Mouse (Mus musculus) CH12.LX (cell line): Measurements from ENCODE around the gene Psmc3ip. TPM values are rescaled to one million over a fixed set of nuclear protein-coding genes. Genes with fewer than 3 reads are reported as not detected.

ENCODE experiments used
- DNase-seq: peaks from one replicate; pipeline ENCODE4 v3.0.0-alpha.2; 2013; ENCODE audit errors: extremely low read depth
- H3K27ac ChIP-seq: 2 replicates; pipeline ENCODE4 v1.5.1; 2012; ENCODE audit warnings: low read depth, mild to moderate bottlenecking, control low read depth, moderate library complexity; ENCODE audit not compliant: insufficient read depth
- H3K27me3 ChIP-seq: replicated peaks from 2 replicates; pipeline ENCODE3; 2012; ENCODE audit warnings: inconsistent platforms
- H3K36me3 ChIP-seq, 2 experiments: replicated peaks in 1 of 2; 2 replicates each; pipeline versions ENCODE3 to v1.6.1; 2012; ENCODE audit warnings: inconsistent platforms in 1 of 2, low read length in 1 of 2, mild to moderate bottlenecking in 1 of 2, mixed read lengths in 1 of 2, moderate library complexity in 1 of 2; ENCODE audit not compliant: control insufficient read depth in 1 of 2, insufficient read depth in 1 of 2
- H3K4me1 ChIP-seq, 2 experiments: 2 replicates each; pipeline ENCODE4 v1.6.1; 2012; ENCODE audit warnings: inconsistent platforms in 1 of 2, moderate library complexity in 1 of 2; ENCODE audit not compliant: insufficient read depth in 2 of 2, control insufficient read depth in 1 of 2
- H3K4me2 ChIP-seq: 2 replicates; pipeline ENCODE4 v1.6.1; 2012; ENCODE audit warnings: low read depth, mild to moderate bottlenecking, control low read depth; ENCODE audit not compliant: poor library complexity, insufficient read depth, severe bottlenecking
- H3K4me3 ChIP-seq, 3 experiments: fragments of 150-350 bp in 1 of 3; sonication (generic) in 1 of 3; replicated peaks in 1 of 3; 2 replicates each; pipeline versions ENCODE3 to v1.5.1; 2011 to 2012; ENCODE audit warnings: low read depth in 2 of 3, low read length in 2 of 3, mild to moderate bottlenecking in 2 of 3, moderate library complexity in 2 of 3, control low read depth in 1 of 3, improper control_type of control experiment in 1 of 3, inconsistent platforms in 1 of 3, mixed read lengths in 1 of 3; ENCODE audit not compliant: poor library complexity in 1 of 3
- H3K79me2 ChIP-seq: replicated peaks from 2 replicates; pipeline ENCODE4 v1.6.1; 2012; ENCODE audit warnings: mild to moderate bottlenecking, moderate library complexity; ENCODE audit not compliant: control insufficient read depth, poor library complexity, insufficient read depth, severe bottlenecking; ENCODE audit errors: extremely low read depth
- H3K9ac ChIP-seq: 2 replicates; pipeline ENCODE4 v1.6.1; 2012; ENCODE audit warnings: low read depth, mild to moderate bottlenecking, control low read depth, moderate library complexity; ENCODE audit not compliant: insufficient read depth
- H3K9me3 ChIP-seq: replicated peaks from 2 replicates; pipeline ENCODE3; 2012; ENCODE audit warnings: low read length, inconsistent platforms, mixed read lengths
- BHLHE40 ChIP-seq: IDR thresholded peaks from 2 replicates; pipeline ENCODE4 v1.6.1; 2011; ENCODE audit warnings: mild to moderate bottlenecking, low read depth, low read length, improper control_type of control experiment
- CHD1 ChIP-seq: IDR thresholded peaks from 2 replicates; pipeline ENCODE4 v1.6.1; 2012; ENCODE audit warnings: low read depth, low read length, improper control_type of control experiment, inconsistent platforms
- CTCF ChIP-seq, 2 experiments: IDR thresholded peaks in 1 of 2; conservative IDR thresholded peaks in 1 of 2; 2 replicates each; pipeline ENCODE4 v1.5.1; 2011 to 2012; ENCODE audit warnings: low read depth in 2 of 2, low read length in 2 of 2, improper control_type of control experiment in 1 of 2, inconsistent platforms in 1 of 2, mild to moderate bottlenecking in 1 of 2, moderate library complexity in 1 of 2
- ELF1 ChIP-seq: IDR thresholded peaks from 2 replicates; pipeline ENCODE4 v1.6.1; 2014; ENCODE audit warnings: low read depth, mild to moderate bottlenecking, inconsistent platforms, low read length, improper control_type of control experiment
- IRF4 ChIP-seq: IDR thresholded peaks from 2 replicates; pipeline ENCODE4 v1.6.1; 2014; ENCODE audit warnings: low read depth, mild to moderate bottlenecking, inconsistent platforms, low read length, improper control_type of control experiment
- KAT2A ChIP-seq: IDR thresholded peaks from 2 replicates; pipeline ENCODE4 v1.6.1; 2012; ENCODE audit warnings: low read length, improper control_type of control experiment, inconsistent platforms; ENCODE audit not compliant: insufficient replicate concordance
- MAFK ChIP-seq: IDR thresholded peaks from 2 replicates; pipeline ENCODE4 v1.6.1; 2011; ENCODE audit warnings: low read length, improper control_type of control experiment; ENCODE audit not compliant: insufficient replicate concordance
- MAZ ChIP-seq: IDR thresholded peaks from 2 replicates; pipeline ENCODE4 v1.6.1; 2012; ENCODE audit warnings: low read depth, mild to moderate bottlenecking, inconsistent platforms, low read length, improper control_type of control experiment, moderate library complexity
- MYC ChIP-seq: IDR thresholded peaks from 2 replicates; pipeline ENCODE4 v1.6.1; 2011; ENCODE audit warnings: low read depth, mild to moderate bottlenecking, improper control_type of control experiment, low read length
- NRF1 ChIP-seq: IDR thresholded peaks from 2 replicates; pipeline ENCODE4 v1.6.1; 2014; ENCODE audit warnings: low read depth, mild to moderate bottlenecking, inconsistent platforms, low read length, improper control_type of control experiment, moderate library complexity
- POLR2AphosphoS2 ChIP-seq: IDR thresholded peaks from 2 replicates; pipeline ENCODE4 v1.6.1; 2011; ENCODE audit warnings: low read depth, low read length, improper control_type of control experiment
- RAD21 ChIP-seq: IDR thresholded peaks from 2 replicates; pipeline ENCODE4 v1.6.1; 2011; ENCODE audit warnings: low read depth, mild to moderate bottlenecking, low read length, improper control_type of control experiment, moderate library complexity
- RCOR1 ChIP-seq: conservative IDR thresholded peaks from 2 replicates; pipeline ENCODE4 v1.6.1; 2012; ENCODE audit warnings: low read depth, mild to moderate bottlenecking, inconsistent platforms, low read length, improper control_type of control experiment
- SMC3 ChIP-seq: IDR thresholded peaks from 2 replicates; pipeline ENCODE4 v1.6.1; 2011; ENCODE audit warnings: low read depth, low read length, improper control_type of control experiment
- UBTF ChIP-seq: IDR thresholded peaks from 2 replicates; pipeline ENCODE4 v1.6.1; 2012; ENCODE audit warnings: low read depth, mild to moderate bottlenecking, inconsistent platforms, low read length, improper control_type of control experiment, moderate library complexity
- USF2 ChIP-seq: conservative IDR thresholded peaks from 2 replicates; pipeline ENCODE4 v1.6.1; 2011; ENCODE audit warnings: low read depth, low read length, improper control_type of control experiment
- ZC3H11A ChIP-seq: IDR thresholded peaks from 2 replicates; pipeline ENCODE4 v1.6.1; 2012; ENCODE audit warnings: low read depth, mild to moderate bottlenecking, inconsistent platforms, low read length, improper control_type of control experiment
- dilution Hi-C: fragments of 300-500 bp; cut with MboI; formaldehyde crosslinking; loops from 2 replicates; pipeline ENCODE4 v1.14.3; 2020; ENCODE audit warnings: low sequenced_read_pairs; ENCODE audit not compliant: extremely low pct_unique_long_range_greater_than_20kb, extremely low pct_ligation_motif_present
- in situ Hi-C: fragments of 300-500 bp; cut with MboI; formaldehyde crosslinking; loops from 3 replicates; pipeline ENCODE4 v1.14.3; 2019; ENCODE audit warnings: low sequenced_read_pairs, low pct_ligation_motif_present, low pct_unique_long_range_greater_than_20kb, mixed read lengths
- polyA plus RNA-seq: library from polyadenylated mRNA; unstranded; fragments of >175 nt; gene quantifications from 2 replicates; pipeline ENCODE4 v1.2.1, GENCODE M21; 2012; ENCODE audit warnings: low read depth; ENCODE audit not compliant: insufficient read length
- total RNA-seq, 2 experiments: library from RNA; depleted of rRNA; stranded (reverse); fragments of 300-350 nt in 1 of 2; fragments of >200 nt in 1 of 2; gene quantifications; 2 replicates each; pipeline ENCODE4 v1.2.3; 2012 to 2014

Gene Psmc3ip
- total and polyA plus RNA-seq, 3 experiments = 63.7 to 89.9 (median 85.9) TPM

DNA sequence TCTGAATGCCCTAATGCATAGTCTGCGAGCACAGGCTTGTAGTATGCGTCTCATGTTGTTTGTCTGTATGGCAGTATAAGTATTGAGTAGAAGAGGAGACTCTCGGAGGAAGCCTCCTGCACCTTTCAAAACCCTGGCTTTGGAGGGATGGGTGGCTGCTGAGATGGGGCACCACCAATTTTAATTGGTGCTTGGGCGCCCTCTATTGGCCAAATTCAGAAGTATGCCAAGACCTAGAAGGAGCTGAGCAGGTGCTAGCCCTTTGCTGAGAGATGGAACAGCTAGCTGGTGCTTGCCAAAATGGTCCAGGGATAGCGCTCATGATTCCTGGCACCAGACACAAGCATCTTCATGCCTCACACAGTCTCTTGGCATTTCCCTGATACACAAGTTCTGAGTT lies 37.4 kb downstream of the Psmc3ip start:
- H3K9ac ChIP-seq = no peak overlapping the region
- no peaks in the 10 kb centered on the region for H3K27me3 ChIP-seq
- TF ChIP-seq KAT2A (no peak), UBTF (no peak), USF2 (no peak), RAD21 (peak; percentile 90), CHD1 (no peak), RCOR1 (no peak), CTCF (conservative IDR thresholded peaks at IDR 0.05 in 1 of 2, IDR thresholded peaks at IDR 0.05 in 1 of 2; ENCODE audit: low read depth in 2 of 2, low read length in 2 of 2) (peak; percentile 59 to 94), MAFK (no peak), NRF1 (0 out of 2 replicates have a peak, but pooled peaks have one; percentile 16), SMC3 (peak; percentile 91), ZC3H11A (peak; percentile 66), IRF4 (0 out of 2 replicates have a peak, but pooled peaks have one; percentile 11), MAZ (no peak), BHLHE40 (no peak), ELF1 (no peak)
- dilution Hi-C loops = no loop called here
- H3K4me3 ChIP-seq = no peak overlapping the region
- in situ Hi-C loops = loop anchor here (5.0 kb wide), 2 partner anchors 76 to 176 kb away; no protein-coding TSS in a partner anchor
- no peak overlapping the region for H3K4me2 ChIP-seq
- no peak overlapping the region for H3K27ac ChIP-seq
- peak; percentile 87 for DNase-seq
- peaks cover 79 to 97% of the 10 kb centered on the region in 2 experiments for H3K36me3 ChIP-seq
- no peaks in the 10 kb centered on the region for H3K79me2 ChIP-seq
- peaks cover 13 to 26% of the 10 kb centered on the region in 2 experiments for H3K4me1 ChIP-seq
- H3K9me3 ChIP-seq = peaks cover 10% of the 10 kb centered on the region

DNA sequence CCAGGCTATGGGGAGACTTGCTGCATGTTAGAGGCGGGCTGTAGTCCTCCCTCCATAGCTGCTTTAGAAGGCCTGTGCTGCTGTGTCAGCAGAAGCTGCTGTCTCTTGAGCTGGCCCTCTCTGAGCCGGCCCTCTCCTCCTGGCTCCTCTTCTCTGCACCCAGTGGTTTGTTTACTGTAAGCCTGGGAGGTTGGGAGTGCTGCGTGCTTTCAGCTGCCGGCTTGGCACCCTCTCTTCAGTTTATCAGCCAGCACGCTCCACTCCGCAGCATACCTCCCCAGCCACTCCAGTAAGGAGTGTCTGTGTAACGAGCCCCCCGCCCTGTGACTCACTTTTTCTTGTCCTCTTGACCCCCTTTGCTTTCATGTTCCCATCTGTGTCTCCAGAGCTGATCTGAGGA lies 38.4 kb downstream of the Psmc3ip start:
- Histone ChIP-seq H3K4me3 (no peak overlapping the region), H3K27ac (no peak overlapping the region), H3K9ac (no peak overlapping the region), H3K79me2 (no peaks in the 10 kb centered on the region), H3K36me3 (peaks cover 80 to 97% of the 10 kb centered on the region in 2 experiments), H3K4me1 (peaks cover 13 to 26% of the 10 kb centered on the region in 2 experiments), H3K27me3 (no peaks in the 10 kb centered on the region), H3K4me2 (no peak overlapping the region), H3K9me3 (peaks cover 12% of the 10 kb centered on the region)
- TF ChIP-seq MYC (no peak), POLR2AphosphoS2 (no peak)
- dilution Hi-C loops = no loop called here
- in situ Hi-C loops = loop anchor here (5.0 kb wide), 2 partner anchors 75 to 175 kb away; no protein-coding TSS in a partner anchor
- DNase-seq = no peak
